Mouse (Mus musculus) liver, adult 2 months (tissue): Measurements from ENCODE around the gene Adgrl2. TPM values are rescaled to one million over a fixed set of nuclear protein-coding genes. Genes with fewer than 3 reads are reported as not detected.

Source experiments
- DNase-seq: peaks from one replicate; pipeline ENCODE4 v3.0.0-alpha.2; 2011; ENCODE audit warnings: low read depth, low spot score; ENCODE audit errors: extremely low read depth
- H3K27ac ChIP-seq: fragments of 200-500 bp; replicated peaks from 2 replicates; pipeline ENCODE4 v1.5.1; 2012; ENCODE audit warnings: low read depth, mild to moderate bottlenecking, control low read depth, inconsistent platforms, low read length; ENCODE audit not compliant: insufficient read depth
- H3K27me3 ChIP-seq: fragments of 200-500 bp; 2 replicates; pipeline ENCODE4 v1.6.1; 2012; ENCODE audit warnings: mild to moderate bottlenecking, moderate library complexity, low read length, inconsistent platforms; ENCODE audit not compliant: control insufficient read depth, insufficient read depth
- H3K36me3 ChIP-seq: fragments of 200-500 bp; 2 replicates; pipeline ENCODE4 v1.6.1; 2012; ENCODE audit warnings: low read length, inconsistent platforms; ENCODE audit not compliant: control insufficient read depth, insufficient read depth
- H3K4me1 ChIP-seq: fragments of 200-500 bp; 2 replicates; pipeline ENCODE4 v1.6.1; 2011; ENCODE audit warnings: low read length; ENCODE audit not compliant: control insufficient read depth, insufficient read depth
- H3K4me3 ChIP-seq: fragments of 200-500 bp; 2 replicates; pipeline ENCODE4 v1.5.1; 2011; ENCODE audit warnings: low read depth, mild to moderate bottlenecking, control low read depth, low read length, moderate library complexity; ENCODE audit not compliant: insufficient read depth
- H3K79me2 ChIP-seq: fragments of 200-500 bp; 2 replicates; pipeline ENCODE4 v1.6.1; 2012; ENCODE audit warnings: inconsistent platforms, mild to moderate bottlenecking, low read length, moderate library complexity; ENCODE audit not compliant: control insufficient read depth, insufficient read depth
- H3K9ac ChIP-seq: fragments of 200-500 bp; 2 replicates; pipeline ENCODE4 v1.6.1; 2012; ENCODE audit warnings: low read depth, mild to moderate bottlenecking, control low read depth, inconsistent platforms, low read length
- CTCF ChIP-seq: fragments of 200-500 bp; IDR thresholded peaks from 2 replicates; pipeline ENCODE4 v1.5.1; 2011; ENCODE audit warnings: low read depth, low read length, control low read depth
- POLR2A ChIP-seq: fragments of 200-500 bp; IDR thresholded peaks from 2 replicates; pipeline ENCODE4 v1.6.1; 2011; ENCODE audit warnings: low read length, control low read depth; ENCODE audit not compliant: insufficient read depth; ENCODE audit errors: extremely low read depth
- WGBS: fragments of 180-500 bp; shearing (Covaris S2); methylation state at CpG from one replicate; pipeline ENCODE4 v1.1.7; 2018; 5-methylcytosine and 5-hydroxymethylcytosine counted together
- polyA plus RNA-seq: library from polyadenylated mRNA; depleted of rRNA; stranded (reverse); fragments of >200 nt; gene quantifications from 2 replicates; pipeline ENCODE4 v1.2.3, GENCODE M21; 2012; rRNA removed
- total RNA-seq: library from RNA; depleted of rRNA; stranded (reverse); fragments of >200 nt; gene quantifications from 2 replicates; pipeline ENCODE4 v1.2.3, GENCODE M21; 2014; rRNA removed

The Adgrl2 gene
- total RNA-seq (27.9 and 34.6 TPM in 2 replicates), polyA plus RNA-seq (22.8 and 26.2 TPM in 2 replicates)

DNA sequence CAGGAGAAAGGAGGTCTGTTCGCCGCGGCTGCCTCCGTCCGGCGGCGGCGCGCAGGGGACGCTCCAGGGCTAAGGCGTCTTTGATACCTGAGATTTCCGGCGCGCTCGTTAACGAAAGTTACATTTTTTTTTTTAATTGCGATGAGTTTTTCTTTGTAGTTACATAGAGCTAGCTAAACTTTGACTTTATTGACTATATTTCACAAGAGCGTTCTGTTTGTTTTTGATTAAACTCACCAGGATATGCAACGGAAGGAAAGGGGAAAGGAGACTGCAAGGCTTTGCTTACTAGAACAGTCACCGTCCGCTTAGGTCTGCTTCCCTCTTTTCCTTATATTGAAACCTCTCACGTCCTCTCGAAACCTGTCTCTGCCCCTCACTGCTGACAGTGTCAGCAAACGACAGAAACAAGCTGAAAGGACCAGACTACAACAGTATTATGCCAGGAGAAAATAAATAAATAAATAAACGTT is at the start of gene Adgrl2:
Gene Adgrl2 (minus strand): TSS at position 25 of the 473 bp plus-strand sequence.
- H3K36me3 ChIP-seq, result no peaks in the 10 kb centered on the region
- H3K79me2 ChIP-seq, result peaks cover 24% of the 10 kb centered on the region
- H3K27me3 ChIP-seq, result no peaks in the 10 kb centered on the region
- H3K4me1 ChIP-seq, result peaks cover 4% of the 10 kb centered on the region
- H3K4me3 ChIP-seq, result peak within 1 kb of the TSS; percentile 64
- H3K27ac ChIP-seq, result peak within 1 kb of the TSS; percentile 86
- TF ChIP-seq POLR2A, result no peak
- TF ChIP-seq CTCF, result no peak
- DNase-seq, result peak; percentile 91
- H3K9ac ChIP-seq, result peak within 1 kb of the TSS; percentile 92
- whole genome bisulfite sequencing, result under 1% methylated on average over 25 of the region's 25 CpGs

DNA sequence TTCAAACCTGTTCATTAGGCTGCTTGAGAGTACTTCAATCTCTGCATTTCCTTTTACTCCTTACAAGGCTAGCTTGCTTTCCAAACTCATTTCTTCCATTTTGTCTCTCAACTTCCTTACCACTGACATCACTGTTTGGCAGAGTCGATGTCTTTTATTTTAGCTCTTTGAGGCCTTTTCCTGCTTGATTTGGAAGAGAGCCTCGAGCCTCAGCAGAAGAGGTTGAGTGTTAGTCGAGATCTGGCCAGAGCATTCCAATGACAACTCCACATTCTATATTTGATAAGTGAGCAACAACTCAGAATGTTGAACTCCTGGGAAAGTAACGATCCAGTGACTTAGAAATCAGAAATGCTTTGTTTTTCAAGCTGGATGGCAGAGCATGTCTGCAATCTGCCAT is 48.4 kb upstream of the Adgrl2 start:
- Histone ChIP-seq H3K27ac (0 out of 2 replicates have a peak overlapping the region, but pooled peaks have one; percentile 23), H3K4me3 (no peak overlapping the region), H3K4me1 (peaks cover 7% of the 10 kb centered on the region), H3K9ac (no peak overlapping the region), H3K27me3 (no peaks in the 10 kb centered on the region), H3K79me2 (no peaks in the 10 kb centered on the region), H3K36me3 (no peaks in the 10 kb centered on the region)
- no peak for TF ChIP-seq POLR2A
- no peak for TF ChIP-seq CTCF
- DNase-seq, result no peak
- WGBS, result 72% methylated on average over 4 of the region's 4 CpGs

DNA sequence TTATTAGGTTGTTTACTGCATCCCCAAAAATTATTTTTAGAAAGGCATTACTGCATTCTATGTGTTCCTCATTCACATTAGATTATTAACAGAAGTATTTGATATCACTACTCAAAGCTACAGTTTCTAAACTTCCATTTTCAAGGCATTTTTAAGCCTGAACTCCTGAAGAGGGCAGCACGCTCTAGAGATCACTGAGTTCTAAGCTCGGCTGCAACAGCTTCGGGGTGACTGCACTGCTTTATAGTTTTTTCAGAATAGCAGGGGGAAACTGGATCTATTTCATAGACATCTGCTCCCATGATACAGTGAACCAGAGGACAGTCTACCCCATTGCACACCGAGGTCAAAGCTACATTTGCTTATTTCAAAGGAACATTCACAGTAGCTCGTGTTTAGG is 29.6 kb upstream of the Adgrl2 start:
- H3K79me2 ChIP-seq, result no peaks in the 10 kb centered on the region
- no peak overlapping the region for H3K9ac ChIP-seq
- H3K4me1 ChIP-seq, result no peaks in the 10 kb centered on the region
- H3K27ac ChIP-seq, result no peak overlapping the region
- H3K4me3 ChIP-seq, result no peak overlapping the region
- peak; percentile 33 for DNase-seq
- H3K36me3 ChIP-seq, result no peaks in the 10 kb centered on the region
- WGBS, result 76% methylated on average over 5 of the region's 5 CpGs
- no peaks in the 10 kb centered on the region for H3K27me3 ChIP-seq
- TF ChIP-seq CTCF (peak; percentile 6; the same call in 1 of the 2 replicates), POLR2A (no peak)

DNA sequence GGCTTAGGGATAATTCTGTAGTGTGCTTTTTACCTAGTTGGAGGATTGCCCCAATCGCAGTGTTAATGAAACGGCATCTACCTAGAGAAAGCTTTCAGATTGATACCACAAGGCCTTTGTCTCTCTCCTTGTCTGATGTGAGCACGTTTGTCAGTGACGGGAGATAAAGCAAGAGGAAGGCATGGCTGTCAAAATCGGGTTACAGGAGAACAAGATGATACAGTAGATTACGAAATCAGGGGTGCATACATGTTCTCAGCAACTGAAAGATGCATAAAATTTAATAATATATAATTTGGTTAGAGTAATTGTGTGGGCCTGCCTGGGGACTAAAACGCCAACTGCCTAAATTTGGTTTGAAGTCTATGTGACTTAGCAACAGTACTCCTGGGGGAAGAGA is 19.0 kb upstream of the Adgrl2 start:
- Histone ChIP-seq H3K36me3 (no peaks in the 10 kb centered on the region), H3K4me3 (no peak overlapping the region), H3K27ac (no peak overlapping the region), H3K4me1 (no peaks in the 10 kb centered on the region), H3K9ac (no peak overlapping the region), H3K27me3 (no peaks in the 10 kb centered on the region), H3K79me2 (no peaks in the 10 kb centered on the region)
- no peak for DNase-seq
- WGBS, result 73% methylated on average over 7 of the region's 7 CpGs
- TF ChIP-seq CTCF (no peak), POLR2A (no peak)

DNA sequence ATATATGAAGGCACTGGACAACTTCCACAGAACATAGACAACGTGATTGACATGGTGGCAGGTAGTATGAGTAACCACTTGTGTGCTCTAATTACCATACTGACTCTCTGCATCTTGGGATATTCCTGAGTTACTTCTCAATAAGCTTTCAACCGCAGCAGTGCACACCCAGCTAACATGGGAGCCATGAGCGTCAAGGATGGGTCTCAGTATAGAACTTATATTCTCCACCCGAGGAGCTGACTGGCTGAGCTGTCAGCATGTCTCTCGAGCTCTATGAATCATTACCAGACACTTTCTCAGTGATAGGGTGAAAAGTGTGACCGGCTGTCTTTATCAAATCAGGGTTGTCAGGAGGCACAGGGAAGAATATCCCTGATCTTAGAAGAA is 18.3 kb upstream of the Adgrl2 start:
- Histone ChIP-seq H3K4me1 (no peaks in the 10 kb centered on the region), H3K4me3 (no peak overlapping the region), H3K9ac (no peak overlapping the region), H3K79me2 (no peaks in the 10 kb centered on the region), H3K27me3 (no peaks in the 10 kb centered on the region), H3K27ac (no peak overlapping the region), H3K36me3 (no peaks in the 10 kb centered on the region)
- WGBS, result 48% methylated on average over 6 of the region's 6 CpGs
- TF ChIP-seq POLR2A, result no peak
- no peak for TF ChIP-seq CTCF
- DNase-seq, result no peak

DNA sequence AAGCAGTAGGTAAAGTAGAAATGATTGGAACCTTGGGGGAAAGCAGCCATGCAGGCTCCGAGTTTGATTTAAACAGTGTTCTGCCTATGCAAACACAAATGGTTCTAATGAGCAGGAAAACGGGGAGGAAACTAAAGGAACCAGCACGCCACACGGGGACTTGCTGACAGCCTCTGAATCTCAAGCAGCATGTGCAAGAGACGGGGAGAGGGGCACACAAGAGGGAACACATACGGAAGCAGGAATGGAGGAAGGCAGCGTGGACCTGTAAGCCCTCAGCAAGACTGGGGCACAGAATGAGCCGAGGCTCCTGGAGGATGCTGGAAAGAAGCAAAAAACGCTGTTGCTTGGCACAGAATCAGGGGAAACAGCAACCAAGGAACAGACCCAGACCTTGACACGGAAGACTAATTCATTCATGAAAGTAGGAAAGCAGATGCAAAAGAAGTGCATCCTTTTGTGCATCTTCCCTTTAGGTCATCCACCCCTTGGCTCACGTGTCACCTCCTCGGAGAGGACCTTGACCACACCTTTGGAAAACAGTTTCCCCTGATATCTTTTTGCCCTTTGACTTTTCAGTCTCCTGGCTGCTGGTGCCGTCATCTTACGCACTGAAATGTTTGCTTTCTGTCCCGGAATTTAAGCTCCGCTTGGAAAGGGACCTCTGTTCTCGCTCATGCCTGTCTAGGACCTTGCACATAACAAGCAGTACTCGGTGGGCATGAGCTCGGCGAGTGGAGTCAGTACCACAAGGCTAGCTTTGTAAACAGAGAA is 17.7 kb upstream of the Adgrl2 start:
- no peaks in the 10 kb centered on the region for H3K27me3 ChIP-seq
- no peak for TF ChIP-seq CTCF
- no peak for TF ChIP-seq POLR2A
- no peak overlapping the region for H3K27ac ChIP-seq
- WGBS, result 38% methylated on average over 20 of the region's 20 CpGs
- no peak overlapping the region for H3K9ac ChIP-seq
- no peaks in the 10 kb centered on the region for H3K79me2 ChIP-seq
- DNase-seq, result peak; percentile 51
- no peak overlapping the region for H3K4me3 ChIP-seq
- no peaks in the 10 kb centered on the region for H3K36me3 ChIP-seq
- H3K4me1 ChIP-seq, result no peaks in the 10 kb centered on the region
